8 mouse cellular contexts compared by ENCODE assay signal in the genomic region with DNA sequence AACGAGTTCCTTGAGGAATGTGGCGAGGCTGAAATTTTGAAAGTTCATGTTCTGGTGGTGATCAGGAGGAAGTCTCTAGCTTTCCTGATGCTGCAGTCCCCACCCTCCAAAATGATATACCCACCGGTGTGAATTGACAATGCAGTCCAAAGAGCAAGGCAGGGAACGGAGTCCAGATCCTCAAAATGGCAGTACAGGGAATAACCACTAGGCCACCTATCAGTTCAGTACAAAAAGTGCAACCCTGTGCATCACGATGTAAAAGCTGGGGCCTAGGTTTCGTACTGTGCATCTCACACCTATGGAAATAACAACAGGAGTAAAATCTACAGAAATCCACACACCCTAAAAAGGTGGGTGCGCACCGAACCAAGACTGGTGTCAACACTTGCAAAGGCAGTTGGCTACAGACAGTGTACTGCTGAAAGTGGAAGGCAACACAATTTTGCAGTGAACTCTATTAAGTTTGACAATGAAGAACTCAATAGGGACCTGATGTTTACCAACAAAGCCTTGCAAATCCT. TPM values are rescaled to one million over a fixed set of nuclear protein-coding genes. Genes with fewer than 3 reads are reported as not detected.
DNase-seq lines count a peak whose midpoint lies in the region; ATAC-seq and TF ChIP-seq lines count a peak whose summit lies in the region.

No protein-coding gene starts in this region.

- peaks cover 76% of the 10 kb centered on the region for H3K36me3 ChIP-seq in erythroblast, embryonic 14.5 days (ENCODE audit: control insufficient read depth)
- H3K36me3 ChIP-seq in E14TG2a.4 (ENCODE audit: insufficient read depth, low read length) = peaks cover 70% of the 10 kb centered on the region
- H3K36me3 ChIP-seq in forebrain, embryonic 15.5 days = peaks cover 25% of the 10 kb centered on the region; the same call in 1 of the 2 replicates
- peaks cover 55% of the 10 kb centered on the region for H3K36me3 ChIP-seq in liver, embryonic 13.5 days

- H3K4me3 ChIP-seq in erythroblast, embryonic 14.5 days (replicated peaks) = peak overlapping the region; percentile 97
- peak overlapping the region; percentile 89 for H3K4me3 ChIP-seq in E14TG2a.4 (replicated peaks; ENCODE audit: low read length)
- peak overlapping the region; percentile 100 for H3K4me3 ChIP-seq in forebrain, embryonic 15.5 days
- peak overlapping the region; percentile 98 for H3K4me3 ChIP-seq in liver, embryonic 13.5 days (replicated peaks)

- 87% methylated on average over 8 of the region's 8 CpGs for WGBS in forebrain, embryonic 15.5 days
- 82% methylated on average over 8 of the region's 8 CpGs for WGBS in liver, embryonic 13.5 days (ENCODE audit: insufficient replicate concordance)

- ATAC-seq in erythroblast, adult 5-6 weeks (replicated peaks; ENCODE audit: low FRiP score, poor library complexity, severe bottlenecking) = no peak
- ATAC-seq in forebrain, embryonic 15.5 days (replicated peaks) = no peak
- no peak for ATAC-seq in liver, embryonic 13.5 days (ENCODE audit: low read depth)

- H3K9ac ChIP-seq in forebrain, embryonic 15.5 days (replicated peaks) = peak overlapping the region; percentile 100
- peak overlapping the region; percentile 99 for H3K9ac ChIP-seq in liver, embryonic 13.5 days

- H3K4me2 ChIP-seq in forebrain, embryonic 15.5 days (replicated peaks) = peak overlapping the region; percentile 79
- H3K4me2 ChIP-seq in liver, embryonic 13.5 days = peak overlapping the region; percentile 91

- 0 out of 2 replicates have a peak, but pooled peaks have one; percentile 7 for TF ChIP-seq CTCF in E14TG2a.4 (conservative IDR thresholded peaks at IDR 0.05; ENCODE audit: low read length)

- no peaks in the 10 kb centered on the region for H3K27me3 ChIP-seq in erythroblast, embryonic 14.5 days (ENCODE audit: control insufficient read depth)
- H3K27me3 ChIP-seq in E14TG2a.4 (ENCODE audit: insufficient read depth, low read length) = no peaks in the 10 kb centered on the region
- H3K27me3 ChIP-seq in forebrain, embryonic 15.5 days = no peaks in the 10 kb centered on the region
- H3K27me3 ChIP-seq in liver, embryonic 13.5 days = no peaks in the 10 kb centered on the region

- H3K9me3 ChIP-seq in erythroblast, embryonic 14.5 days (ENCODE audit: control insufficient read depth, low read length) = no peaks in the 10 kb centered on the region
- no peaks in the 10 kb centered on the region for H3K9me3 ChIP-seq in E14TG2a.4 (ENCODE audit: low read length)
- no peaks in the 10 kb centered on the region for H3K9me3 ChIP-seq in forebrain, embryonic 15.5 days
- no peaks in the 10 kb centered on the region for H3K9me3 ChIP-seq in liver, embryonic 13.5 days (replicated peaks)

- no peak for DNase-seq in liver, embryonic 13.5 days
- no peak for DNase-seq in spleen, postnatal 10 days (ENCODE audit: low spot score in 2 of 2)
- DNase-seq in adrenal gland, adult 8-10 months = no peak
- no peak for DNase-seq in left cerebral cortex, adult 9 months (ENCODE audit: low spot score in 2 of 2)

- H3K4me1 ChIP-seq in erythroblast, embryonic 14.5 days (ENCODE audit: control insufficient read depth) = peaks cover 55% of the 10 kb centered on the region
- peaks cover 65% of the 10 kb centered on the region for H3K4me1 ChIP-seq in E14TG2a.4 (replicated peaks; ENCODE audit: low read depth, low read length)
- peaks cover 49% of the 10 kb centered on the region for H3K4me1 ChIP-seq in forebrain, embryonic 15.5 days
- peaks cover 68% of the 10 kb centered on the region for H3K4me1 ChIP-seq in liver, embryonic 13.5 days (replicated peaks)

- H3K27ac ChIP-seq in forebrain, embryonic 15.5 days (replicated peaks) = no peak overlapping the region
- H3K27ac ChIP-seq in liver, embryonic 13.5 days = no peak overlapping the region

RNA-seq across cellular contexts. Expression of a gene that starts 2.4 kb away (rescaled TPM):
- 0.53 and 0.71 TPM in 2 replicates for polyA plus RNA-seq in erythroblast, embryonic 14.5 days (2012)
- total RNA-seq in erythroblast, adult 5-6 weeks (2015; ENCODE audit: low replicate concordance) = 10.6 and 12.7 TPM in 2 replicates
- total RNA-seq in erythroblast, adult 5-6 weeks (2017; ENCODE audit: low replicate concordance) = 0.17 and 5.4 TPM in 2 replicates
- 4.4 and 13.6 TPM in 2 replicates for polyA plus RNA-seq in forebrain, embryonic 15.5 days (2015; fragmentation: Nextera tagmentation; extraction: Ambion mirVana)
- 0.71 and 0.91 TPM in 2 replicates for polyA plus RNA-seq in liver, embryonic 13.5 days (2015; fragmentation: Nextera tagmentation; extraction: Ambion mirVana)
- 10 to 100 TPM; 49.1 to 73.9 (median 56.2) TPM for total RNA-seq in adrenal gland, adult 8-10 months (2022)

RNA-seq across cellular contexts. Expression of a gene that starts 25.6 kb away (rescaled TPM):
- not detected in 2 replicates for polyA plus RNA-seq in erythroblast, embryonic 14.5 days (2012)
- 15.5 and 30.9 TPM in 2 replicates for total RNA-seq in erythroblast, adult 5-6 weeks (2015; ENCODE audit: low replicate concordance)
- total RNA-seq in erythroblast, adult 5-6 weeks (2017; ENCODE audit: low replicate concordance) = 29.1 and 31.1 TPM in 2 replicates
- polyA plus RNA-seq in forebrain, embryonic 15.5 days (2015; fragmentation: Nextera tagmentation; extraction: Ambion mirVana) = 26.0 and 28.0 TPM in 2 replicates
- 4.4 and 5.0 TPM in 2 replicates for polyA plus RNA-seq in liver, embryonic 13.5 days (2015; fragmentation: Nextera tagmentation; extraction: Ambion mirVana)
- total RNA-seq in adrenal gland, adult 8-10 months (2022) = 10 to 100 TPM; 25.8 to 44.4 (median 34.9) TPM

RNA-seq across cellular contexts. Expression of a gene that starts 25.9 kb away (rescaled TPM):
- 8.9 and 9.1 TPM in 2 replicates for polyA plus RNA-seq in erythroblast, embryonic 14.5 days (2012)
- 113 and 131 TPM in 2 replicates for total RNA-seq in erythroblast, adult 5-6 weeks (2015; ENCODE audit: low replicate concordance)
- 37.8 and 105 TPM in 2 replicates for total RNA-seq in erythroblast, adult 5-6 weeks (2017; ENCODE audit: low replicate concordance)
- polyA plus RNA-seq in forebrain, embryonic 15.5 days (2015; fragmentation: Nextera tagmentation; extraction: Ambion mirVana) = 63.2 and 74.5 TPM in 2 replicates
- polyA plus RNA-seq in liver, embryonic 13.5 days (2015; fragmentation: Nextera tagmentation; extraction: Ambion mirVana) = 101 and 106 TPM in 2 replicates
- 100 to 1,000 TPM; 107 to 133 (median 132) TPM for total RNA-seq in adrenal gland, adult 8-10 months (2022)

RNA-seq across cellular contexts. Expression of a gene that starts 25.9 kb away (rescaled TPM):
- polyA plus RNA-seq in erythroblast, embryonic 14.5 days (2012) = 0.32 and 0.53 TPM in 2 replicates
- total RNA-seq in erythroblast, adult 5-6 weeks (2015; ENCODE audit: low replicate concordance) = 1.0 and 1.3 TPM in 2 replicates
- 2.4 TPM in 1 of 2 replicates, not detected in the other for total RNA-seq in erythroblast, adult 5-6 weeks (2017; ENCODE audit: low replicate concordance)
- polyA plus RNA-seq in forebrain, embryonic 15.5 days (2015; fragmentation: Nextera tagmentation; extraction: Ambion mirVana) = 10.2 and 10.3 TPM in 2 replicates
- polyA plus RNA-seq in liver, embryonic 13.5 days (2015; fragmentation: Nextera tagmentation; extraction: Ambion mirVana) = 3.4 and 3.9 TPM in 2 replicates
- 10 to 100 TPM; 16.2 to 18.6 (median 17.9) TPM for total RNA-seq in adrenal gland, adult 8-10 months (2022)
